Mouse (Mus musculus) cerebellum, postnatal 10 days (tissue): ENCODE data around the gene Slc38a9.

Experiments used
- DNase-seq, 2 experiments: peaks; one replicate each; pipeline ENCODE4 v3.0.0; 2021; ENCODE audit warnings: mixed read lengths in 2 of 2

Gene Slc38a9

GRCm38 (mm10) chr13:112772252-112772651 lies 111.7 kb downstream of the Slc38a9 start:
- no peak for DNase-seq

- DNase-seq = no peak
These were observed 112.3 kb downstream of the Slc38a9 start for GRCm38 (mm10) chr13:112772861-112773260.

- no peak for DNase-seq
These were observed 113.6 kb downstream of the Slc38a9 start for GRCm38 (mm10) chr13:112773991-112774675.

GRCm38 (mm10) chr13:112775856-112776255 lies 115.3 kb downstream of the Slc38a9 start:
- no peak for DNase-seq

- DNase-seq = no peak
These were observed 117.9 kb downstream of the Slc38a9 start for GRCm38 (mm10) chr13:112778407-112778806.

GRCm38 (mm10) chr13:112785305-112785704 lies 124.8 kb downstream of the Slc38a9 start:
- DNase-seq = no peak

- no peak for DNase-seq
These were observed 125.6 kb downstream of the Slc38a9 start for GRCm38 (mm10) chr13:112786142-112786541.

GRCm38 (mm10) chr13:112786942-112787533 lies 126.5 kb downstream of the Slc38a9 start:
- no peak for DNase-seq
